Mouse (Mus musculus) spleen, adult 12 weeks (tissue): ENCODE measurements around the gene Hpd.

ENCODE experiments used
- DNase-seq: peaks from one replicate; pipeline ENCODE4 v3.0.0; 2022; ENCODE audit warnings: low spot score

Hpd gene

GRCm38 (mm10) chr5:123147569-123147968, 35.0 kb downstream of the Hpd start:
- DNase-seq, result no peak

- no peak for DNase-seq
These were observed 36.2 kb downstream of the Hpd start for GRCm38 (mm10) chr5:123146357-123146756.

- DNase-seq, result no peak
These were observed 37.6 kb downstream of the Hpd start for GRCm38 (mm10) chr5:123144746-123145590.

- no peak for DNase-seq
These were observed 38.4 kb downstream of the Hpd start for GRCm38 (mm10) chr5:123143971-123144745.

GRCm38 (mm10) chr5:123143251-123143970, 39.1 kb downstream of the Hpd start:
- DNase-seq, result no peak

- no peak for DNase-seq
These were observed 40.1 kb downstream of the Hpd start, which contains the start of gene Setd1b for GRCm38 (mm10) chr5:123142161-123143157. TSS of gene Setd1b (plus strand) at chr5:123142193.

- no peak for DNase-seq
These were observed 40.9 kb downstream of the Hpd start for GRCm38 (mm10) chr5:123141555-123142160.

- peak; percentile 88 for DNase-seq
These were observed 41.6 kb downstream of the Hpd start for GRCm38 (mm10) chr5:123140694-123141554.

GRCm38 (mm10) chr5:123139722-123140627, 42.6 kb downstream of the Hpd start:
- DNase-seq, result no peak

- DNase-seq, result peak; percentile 76
These were observed 43.4 kb downstream of the Hpd start for GRCm38 (mm10) chr5:123138953-123139721.

GRCm38 (mm10) chr5:123138230-123138911, 44.2 kb downstream of the Hpd start:
- peak; percentile 45 for DNase-seq

GRCm38 (mm10) chr5:123137910-123138229, 44.7 kb downstream of the Hpd start:
- DNase-seq, result no peak

GRCm38 (mm10) chr5:123137044-123137909, 45.2 kb downstream of the Hpd start:
- peak; percentile 67 for DNase-seq

GRCm38 (mm10) chr5:123136361-123137043, 46.0 kb downstream of the Hpd start:
- peak; percentile 72 for DNase-seq

- DNase-seq, result peak; percentile 56
These were observed 46.8 kb downstream of the Hpd start for GRCm38 (mm10) chr5:123135471-123136360.
